In the genomic region with DNA sequence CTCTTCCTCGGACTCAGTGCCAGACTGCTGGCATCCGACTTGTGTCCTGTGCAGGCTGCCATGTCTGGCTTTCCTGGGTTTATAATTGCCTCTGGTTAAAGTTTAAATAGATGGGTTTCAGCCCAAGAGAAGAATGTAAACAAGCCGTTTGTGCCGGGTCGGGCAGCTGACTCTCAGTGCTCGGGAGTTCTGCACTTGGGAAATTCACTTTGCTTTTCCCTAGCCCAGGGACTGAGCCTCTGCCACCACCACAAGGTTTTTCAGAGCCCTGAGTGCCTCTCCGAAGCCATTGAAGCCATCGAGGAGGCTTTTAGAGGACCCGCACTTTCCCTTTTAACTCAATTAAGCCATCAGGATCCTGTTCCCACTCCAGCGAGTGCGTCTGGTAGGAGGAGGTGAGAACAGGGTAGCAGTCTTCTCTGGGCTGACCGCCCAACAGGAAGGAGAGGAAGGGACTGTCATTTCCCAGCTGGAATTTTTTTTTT, we compare ENCODE assay signal across 7 mouse cellular contexts.
DNase-seq lines count a peak whose midpoint lies in the region; ATAC-seq lines count a peak whose summit lies in the region.

No protein-coding gene starts in this region.

- peaks cover 15% of the 10 kb centered on the region; the same call in 1 of the 2 replicates for H3K4me1 ChIP-seq in limb, embryonic 12.5 days (replicated peaks)
- H3K4me1 ChIP-seq in midbrain, embryonic 16.5 days (ENCODE audit: control insufficient read depth, insufficient read depth, low read length): no peaks in the 10 kb centered on the region

- H3K27me3 ChIP-seq in limb, embryonic 12.5 days: peaks cover 15% of the 10 kb centered on the region
- H3K27me3 ChIP-seq in midbrain, embryonic 16.5 days (ENCODE audit: control insufficient read depth, insufficient read depth, low read depth, low read length): 0 out of 2 replicates have a peak, but pooled peaks cover 2% of the 10 kb centered on the region

- DNase-seq in ZHBTc4 (ENCODE audit: low read depth, low spot score): peak; percentile 27
- peak; percentile 38 for DNase-seq in embryo, embryonic 11 days
- DNase-seq in heart, postnatal 36 days: peak; percentile 47 to 61
- DNase-seq in thymus, postnatal 36 days: no peak

- no peak overlapping the region for H3K4me3 ChIP-seq in limb, embryonic 12.5 days (replicated peaks)
- no peak overlapping the region for H3K4me3 ChIP-seq in midbrain, embryonic 16.5 days (ENCODE audit: low read depth, low read length)

- no peak for ATAC-seq in limb, embryonic 12.5 days (ENCODE audit: insufficient number of reproducible peaks, insufficient read depth, low FRiP score, low TSS enrichment, low read depth)
- ATAC-seq in midbrain, embryonic 16.5 days: no peak
- no peak for ATAC-seq in cerebellum, adult (ENCODE audit: insufficient number of reproducible peaks, low FRiP score, low TSS enrichment)

- H3K9me3 ChIP-seq in limb, embryonic 12.5 days: peaks cover 4% of the 10 kb centered on the region; the same call in 1 of the 2 replicates
- H3K9me3 ChIP-seq in midbrain, embryonic 16.5 days (replicated peaks; ENCODE audit: control insufficient read depth, low read length, poor library complexity, severe bottlenecking): no peaks in the 10 kb centered on the region

- 3% methylated on average over 12 of the region's 12 CpGs for WGBS in limb, embryonic 12.5 days
- WGBS in midbrain, embryonic 16.5 days: 16% methylated on average over 12 of the region's 12 CpGs

- no peak overlapping the region for H3K9ac ChIP-seq in limb, embryonic 12.5 days (replicated peaks)
- H3K9ac ChIP-seq in midbrain, embryonic 16.5 days (ENCODE audit: low read depth, low read length): no peak overlapping the region

- intact Hi-C loops in heart, postnatal 36 days (cut with DNase I): loop anchor here (2.0 to 5.0 kb wide), 3 partner anchors 80 to 240 kb away; a partner anchor contains a TSS

- H3K36me3 ChIP-seq in limb, embryonic 12.5 days: no peaks in the 10 kb centered on the region
- no peaks in the 10 kb centered on the region for H3K36me3 ChIP-seq in midbrain, embryonic 16.5 days (ENCODE audit: control insufficient read depth, insufficient read depth, low read length)

- H3K27ac ChIP-seq in limb, embryonic 12.5 days: no peak overlapping the region
- no peak overlapping the region for H3K27ac ChIP-seq in midbrain, embryonic 16.5 days (ENCODE audit: low read length)

- peak overlapping the region; percentile 42 for H3K4me2 ChIP-seq in limb, embryonic 12.5 days
- H3K4me2 ChIP-seq in midbrain, embryonic 16.5 days (ENCODE audit: low read length): peak overlapping the region; percentile 10

Comparison
In these comparisons a context has a peak if more than half of its experiments do, and no peak if none do; other contexts are left out.
1. DNase-seq: peak in ZHBTc4 (single experiment), embryo, embryonic 11 days (single experiment) and heart, postnatal 36 days (2 of 2); none in thymus, postnatal 36 days (0 of 2).